19 mouse cellular contexts compared by ENCODE assay signal in genomic region chr9:53793830-53794330, GRCm38 (mm10). TPM values are rescaled to one million over a fixed set of nuclear protein-coding genes. Genes with fewer than 3 reads are reported as not detected.
DNase-seq lines count a peak whose midpoint lies in the region; ATAC-seq and TF ChIP-seq lines count a peak whose summit lies in the region.
"Had no signal": no experiment of that assay in that cellular context is flagged by ENCODE, and none has a peak within 500 bp of the region (broad histone marks: within the 10 kb centered on the region; RNA-seq: fewer than 3 reads in every experiment).

No protein-coding gene starts in this region.

- H3K4me1 ChIP-seq in forebrain, embryonic 15.5 days: peaks cover 19% of the 10 kb centered on the region
- peaks cover 27% of the 10 kb centered on the region for H3K4me1 ChIP-seq in forebrain, embryonic 13.5 days
- H3K4me1 ChIP-seq in hindbrain, postnatal 0 days (ENCODE audit: insufficient read depth, low read length): no peaks in the 10 kb centered on the region
- H3K4me1 ChIP-seq in hindbrain, embryonic 12.5 days: 0 out of 2 replicates have a peak, but pooled peaks cover 3% of the 10 kb centered on the region
- peaks cover 25% of the 10 kb centered on the region for H3K4me1 ChIP-seq in neural tube, embryonic 13.5 days (replicated peaks)
- H3K4me1 ChIP-seq in thymus, adult 2 months (replicated peaks; ENCODE audit: control insufficient read depth, insufficient read depth, low read length): no peaks in the 10 kb centered on the region
- H3K4me1 ChIP-seq: heart, embryonic 12.5 days had no signal

- H3K27me3 ChIP-seq in forebrain, embryonic 15.5 days: no peaks in the 10 kb centered on the region
- no peaks in the 10 kb centered on the region for H3K27me3 ChIP-seq in forebrain, embryonic 13.5 days
- H3K27me3 ChIP-seq in hindbrain, postnatal 0 days (ENCODE audit: insufficient read depth, low read length): no peaks in the 10 kb centered on the region
- no peaks in the 10 kb centered on the region for H3K27me3 ChIP-seq in hindbrain, embryonic 12.5 days
- no peaks in the 10 kb centered on the region for H3K27me3 ChIP-seq in neural tube, embryonic 13.5 days
- H3K27me3 ChIP-seq in thymus, adult 2 months (ENCODE audit: control insufficient read depth, insufficient read depth, low read length): no peaks in the 10 kb centered on the region
- H3K27me3 ChIP-seq: embryonic facial prominence, embryonic 13.5 days; heart, embryonic 12.5 days had no signal

- no peaks in the 10 kb centered on the region for H3K36me3 ChIP-seq in forebrain, embryonic 15.5 days
- H3K36me3 ChIP-seq in forebrain, embryonic 13.5 days (ENCODE audit: poor library complexity, severe bottlenecking): no peaks in the 10 kb centered on the region
- H3K36me3 ChIP-seq in hindbrain, postnatal 0 days (ENCODE audit: insufficient read depth, low read length): no peaks in the 10 kb centered on the region
- no peaks in the 10 kb centered on the region for H3K36me3 ChIP-seq in hindbrain, embryonic 12.5 days
- no peaks in the 10 kb centered on the region for H3K36me3 ChIP-seq in neural tube, embryonic 13.5 days
- no peaks in the 10 kb centered on the region for H3K36me3 ChIP-seq in thymus, adult 2 months (ENCODE audit: control insufficient read depth, insufficient read depth, low read length)
- H3K36me3 ChIP-seq: embryonic facial prominence, embryonic 13.5 days; heart, embryonic 12.5 days had no signal

- 0 out of 2 replicates have a peak overlapping the region, but pooled peaks have one; percentile 23 for H3K27ac ChIP-seq in forebrain, embryonic 15.5 days (replicated peaks)
- no peak overlapping the region for H3K27ac ChIP-seq in forebrain, embryonic 13.5 days
- peak overlapping the region; percentile 22; the same call in 1 of the 2 replicates for H3K27ac ChIP-seq in hindbrain, postnatal 0 days
- H3K27ac ChIP-seq in hindbrain, embryonic 12.5 days: no peak overlapping the region
- peak overlapping the region; percentile 49 for H3K27ac ChIP-seq in neural tube, embryonic 13.5 days (replicated peaks)
- H3K27ac ChIP-seq in thymus, adult 2 months (ENCODE audit: control insufficient read depth, insufficient read depth, low read length): no peak overlapping the region
- H3K27ac ChIP-seq: gastrocnemius, adult 2 months had no signal

- ATAC-seq in forebrain, embryonic 15.5 days (replicated peaks): no peak
- ATAC-seq in forebrain, embryonic 13.5 days: no peak
- no peak for ATAC-seq in hindbrain, postnatal 0 days
- no peak for ATAC-seq in hindbrain, embryonic 12.5 days (ENCODE audit: low FRiP score)
- ATAC-seq in neural tube, embryonic 13.5 days (ENCODE audit: low read depth): peak; percentile 64
- ATAC-seq: inflammation-experienced regulatory T-cells, adult 6 months had no signal

- no peak for TF ChIP-seq POLR2A in thymus, adult 2 months (IDR thresholded peaks at IDR 0.05; ENCODE audit: control insufficient read depth, extremely low read depth, insufficient read depth, low read length, poor library complexity)

- H3K9me3 ChIP-seq in forebrain, embryonic 15.5 days: no peaks in the 10 kb centered on the region
- no peaks in the 10 kb centered on the region for H3K9me3 ChIP-seq in forebrain, embryonic 13.5 days (replicated peaks)
- no peaks in the 10 kb centered on the region for H3K9me3 ChIP-seq in hindbrain, postnatal 0 days (ENCODE audit: low read length)
- H3K9me3 ChIP-seq in hindbrain, embryonic 12.5 days (replicated peaks): no peaks in the 10 kb centered on the region
- H3K9me3 ChIP-seq in neural tube, embryonic 13.5 days: 0 out of 2 replicates have a peak, but pooled peaks cover 2% of the 10 kb centered on the region
- H3K9me3 ChIP-seq: embryonic facial prominence, embryonic 13.5 days; heart, embryonic 12.5 days had no signal

- 25% methylated on average over 1 of the region's 1 CpGs for WGBS in forebrain, embryonic 15.5 days
- whole genome bisulfite sequencing in forebrain, embryonic 13.5 days: 37% methylated on average over 1 of the region's 1 CpGs
- 33% methylated on average over 1 of the region's 1 CpGs for WGBS in hindbrain, postnatal 0 days
- WGBS in hindbrain, embryonic 12.5 days: 78% methylated on average over 1 of the region's 1 CpGs
- WGBS in neural tube, embryonic 13.5 days: 30% methylated on average over 1 of the region's 1 CpGs
- 92% methylated on average over 1 of the region's 1 CpGs for WGBS in thymus, adult 2 months

- no peak overlapping the region for H3K4me2 ChIP-seq in forebrain, embryonic 15.5 days (replicated peaks)
- H3K4me2 ChIP-seq in forebrain, embryonic 13.5 days: no peak overlapping the region
- no peak overlapping the region for H3K4me2 ChIP-seq in hindbrain, postnatal 0 days (ENCODE audit: low read depth, low read length)
- H3K4me2 ChIP-seq in hindbrain, embryonic 12.5 days (replicated peaks): no peak overlapping the region
- no peak overlapping the region for H3K4me2 ChIP-seq in neural tube, embryonic 13.5 days
- H3K4me2 ChIP-seq: embryonic facial prominence, embryonic 13.5 days; heart, embryonic 12.5 days had no signal

- no peak for TF ChIP-seq CTCF in hindbrain, postnatal 0 days (IDR thresholded peaks at IDR 0.05; ENCODE audit: low read depth)
- TF ChIP-seq CTCF in thymus, adult 2 months (IDR thresholded peaks at IDR 0.05; ENCODE audit: borderline replicate concordance, control insufficient read depth, extremely low read depth, insufficient read depth, low read length, poor library complexity): no peak

- no peak for DNase-seq in hindbrain, postnatal 0 days (ENCODE audit: low spot score)
- no peak for DNase-seq in neural tube, embryonic 10.5 days (ENCODE audit: extremely low spot score, low spot score)
- no peak for DNase-seq in thymus, adult 2 months
- DNase-seq: adrenal gland, postnatal 10 days; cerebellum, adult 18-20 months; cerebellum, adult 9-11 months; cerebellum, postnatal 36 days; gastrocnemius, adult 2 months; gastrocnemius, postnatal 25 days had no signal

- H3K4me3 ChIP-seq in forebrain, embryonic 15.5 days: no peak overlapping the region
- no peak overlapping the region for H3K4me3 ChIP-seq in forebrain, embryonic 13.5 days
- H3K4me3 ChIP-seq in hindbrain, postnatal 0 days (ENCODE audit: low read length): no peak overlapping the region
- H3K4me3 ChIP-seq in hindbrain, embryonic 12.5 days: no peak overlapping the region
- H3K4me3 ChIP-seq in neural tube, embryonic 13.5 days: no peak overlapping the region
- no peak overlapping the region for H3K4me3 ChIP-seq in thymus, adult 2 months (ENCODE audit: control insufficient read depth, insufficient read depth, low read length)
- H3K4me3 ChIP-seq: embryonic facial prominence, embryonic 13.5 days; gastrocnemius, adult 2 months; heart, embryonic 12.5 days had no signal

- no peak overlapping the region for H3K9ac ChIP-seq in forebrain, embryonic 15.5 days (replicated peaks)
- no peak overlapping the region for H3K9ac ChIP-seq in forebrain, embryonic 13.5 days
- no peak overlapping the region for H3K9ac ChIP-seq in hindbrain, postnatal 0 days (replicated peaks; ENCODE audit: low read length)
- H3K9ac ChIP-seq in hindbrain, embryonic 12.5 days: no peak overlapping the region
- no peak overlapping the region for H3K9ac ChIP-seq in neural tube, embryonic 13.5 days
- H3K9ac ChIP-seq: heart, embryonic 12.5 days had no signal

RNA-seq across cellular contexts. Expression of gene Slc35f2, which starts 22.5 kb away (rescaled TPM):
- polyA plus RNA-seq in forebrain, embryonic 15.5 days (2015; fragmentation: Nextera tagmentation; extraction: Ambion mirVana): 9.0 and 9.7 TPM in 2 replicates
- polyA plus RNA-seq in forebrain, embryonic 13.5 days (2015; fragmentation: Nextera tagmentation; extraction: Ambion mirVana): 5.4 and 6.1 TPM in 2 replicates
- 12.1 and 18.4 TPM in 2 replicates for total RNA-seq in hindbrain, postnatal 0 days (2014; rRNA removed)
- 20.4 and 20.6 TPM in 2 replicates for polyA plus RNA-seq in hindbrain, postnatal 0 days (2015; fragmentation: Nextera tagmentation; extraction: Ambion mirVana)
- 3.0 and 3.7 TPM in 2 replicates for polyA plus RNA-seq in hindbrain, embryonic 12.5 days (2016; fragmentation: Nextera tagmentation; extraction: Ambion mirVana)
- 16.3 and 17.0 TPM in 2 replicates for polyA plus RNA-seq in neural tube, embryonic 13.5 days (2015; fragmentation: Nextera tagmentation; extraction: Ambion mirVana)
- 6.6 and 6.9 TPM in 2 replicates for polyA plus RNA-seq in thymus, adult 2 months (2012; rRNA removed)
- total RNA-seq: gastrocnemius, adult 2 months; gastrocnemius, postnatal 25 days; MEL had no signal

RNA-seq across cellular contexts. Expression of gene Sln, which starts 56.1 kb away (rescaled TPM):
- 1.3 and 1.5 TPM in 2 replicates for polyA plus RNA-seq in forebrain, embryonic 15.5 days (2015; fragmentation: Nextera tagmentation; extraction: Ambion mirVana)
- 0.44 and 0.94 TPM in 2 replicates for polyA plus RNA-seq in forebrain, embryonic 13.5 days (2015; fragmentation: Nextera tagmentation; extraction: Ambion mirVana)
- total RNA-seq in hindbrain, postnatal 0 days (2014; rRNA removed): 0.86 TPM in 1 of 2 replicates, not detected in the other
- 0.14 TPM in 1 of 2 replicates, not detected in the other for polyA plus RNA-seq in hindbrain, postnatal 0 days (2015; fragmentation: Nextera tagmentation; extraction: Ambion mirVana)
- polyA plus RNA-seq in hindbrain, embryonic 12.5 days (2016; fragmentation: Nextera tagmentation; extraction: Ambion mirVana): 1.3 and 6.3 TPM in 2 replicates
- 3.1 and 7.5 TPM in 2 replicates for polyA plus RNA-seq in neural tube, embryonic 13.5 days (2015; fragmentation: Nextera tagmentation; extraction: Ambion mirVana)
- polyA plus RNA-seq in thymus, adult 2 months (2012; rRNA removed): 7.7 and 32.0 TPM in 2 replicates
- total RNA-seq: granulocyte monocyte progenitor cell, adult 5-6 weeks; MEL had no signal
- polyA plus RNA-seq: C2C12; inflammation-experienced regulatory T-cells, adult 6 months had no signal

Comparison
In these comparisons a context has a peak if more than half of its experiments do, and no peak if none do; other contexts are left out.
1. H3K27ac ChIP-seq: peak in forebrain, embryonic 15.5 days (single experiment), hindbrain, postnatal 0 days (single experiment) and neural tube, embryonic 13.5 days (single experiment); none in forebrain, embryonic 13.5 days (single experiment), hindbrain, embryonic 12.5 days (single experiment) and thymus, adult 2 months (single experiment).